Mouse (Mus musculus): ENCODE measurements around the gene Rab21. TPM values are rescaled to one million over a fixed set of nuclear protein-coding genes. Genes with fewer than 3 reads are reported as not detected.

The Rab21 gene
- polyA plus RNA-seq, 1 experiment = 16.9 TPM

DNA sequence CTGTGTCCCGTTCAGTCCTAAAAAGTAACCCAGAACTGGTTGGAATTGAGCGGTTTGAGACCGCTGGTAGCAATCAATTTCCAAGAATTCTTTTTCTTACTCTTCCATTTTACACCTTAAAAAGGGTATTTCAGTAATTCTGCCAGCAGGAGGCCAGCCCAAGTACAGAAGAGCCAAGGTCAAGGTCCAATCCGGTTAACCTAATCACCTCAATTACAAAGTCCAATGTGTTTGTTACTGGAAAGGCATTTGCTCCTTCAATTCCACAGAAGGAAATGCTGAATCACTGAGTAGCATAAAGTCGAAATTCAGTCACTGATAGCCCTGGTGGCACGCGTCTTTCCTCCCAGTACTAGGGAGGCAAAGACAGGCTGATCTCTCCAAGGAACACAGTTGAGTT lies 43.7 kb upstream of the Rab21 start:
- TF ChIP-seq POLR2A (IDR thresholded peaks at IDR 0.05; ENCODE audit: insufficient read length, low read depth) (no peak), SRF (IDR thresholded peaks at IDR 0.05; ENCODE audit: control insufficient read depth, insufficient read length, low read depth) (no peak), REST (IDR thresholded peaks at IDR 0.05; ENCODE audit: insufficient read depth, insufficient read length) (no peak), USF1 (IDR thresholded peaks at IDR 0.05; ENCODE audit: low read depth) (no peak), MYOD1 (IDR thresholded peaks at IDR 0.05; ENCODE audit: control insufficient read depth in 1 of 3, insufficient read length in 2 of 3, low read depth in 2 of 3) (no peak), TCF3 (IDR thresholded peaks at IDR 0.05; ENCODE audit: insufficient read length, low read depth) (no peak), MAX (IDR thresholded peaks at IDR 0.05; ENCODE audit: low read depth) (no peak), MYOG (IDR thresholded peaks at IDR 0.05; ENCODE audit: control insufficient read depth in 1 of 3, insufficient read depth in 1 of 3, insufficient read length in 2 of 3, low read depth in 2 of 3) (no peak), POLR2AphosphoS2 (IDR thresholded peaks at IDR 0.05; ENCODE audit: insufficient read length, low read depth) (no peak), TCF12 (IDR thresholded peaks at IDR 0.05; ENCODE audit: insufficient read depth, poor library complexity, severe bottlenecking) (no peak), E2F4 (IDR thresholded peaks at IDR 0.05; ENCODE audit: insufficient read depth) (no peak), CEBPB (IDR thresholded peaks at IDR 0.05; ENCODE audit: insufficient read depth, poor library complexity, severe bottlenecking) (no peak)
- H3K36me3 ChIP-seq (ENCODE audit: control insufficient read depth, insufficient read depth) = peaks cover 3% of the 10 kb centered on the region
- H3ac ChIP-seq (ENCODE audit: control insufficient read depth, insufficient read length) = no peak overlapping the region
- H3K4me3 ChIP-seq = no peak overlapping the region
- H3K4me2 ChIP-seq (ENCODE audit: low read depth) = no peak overlapping the region
- H3K27me3 ChIP-seq (ENCODE audit: control insufficient read depth, insufficient read depth, insufficient read length) = no peaks in the 10 kb centered on the region
- H3K79me2 ChIP-seq (ENCODE audit: control insufficient read depth, insufficient read depth) = no peaks in the 10 kb centered on the region

DNA sequence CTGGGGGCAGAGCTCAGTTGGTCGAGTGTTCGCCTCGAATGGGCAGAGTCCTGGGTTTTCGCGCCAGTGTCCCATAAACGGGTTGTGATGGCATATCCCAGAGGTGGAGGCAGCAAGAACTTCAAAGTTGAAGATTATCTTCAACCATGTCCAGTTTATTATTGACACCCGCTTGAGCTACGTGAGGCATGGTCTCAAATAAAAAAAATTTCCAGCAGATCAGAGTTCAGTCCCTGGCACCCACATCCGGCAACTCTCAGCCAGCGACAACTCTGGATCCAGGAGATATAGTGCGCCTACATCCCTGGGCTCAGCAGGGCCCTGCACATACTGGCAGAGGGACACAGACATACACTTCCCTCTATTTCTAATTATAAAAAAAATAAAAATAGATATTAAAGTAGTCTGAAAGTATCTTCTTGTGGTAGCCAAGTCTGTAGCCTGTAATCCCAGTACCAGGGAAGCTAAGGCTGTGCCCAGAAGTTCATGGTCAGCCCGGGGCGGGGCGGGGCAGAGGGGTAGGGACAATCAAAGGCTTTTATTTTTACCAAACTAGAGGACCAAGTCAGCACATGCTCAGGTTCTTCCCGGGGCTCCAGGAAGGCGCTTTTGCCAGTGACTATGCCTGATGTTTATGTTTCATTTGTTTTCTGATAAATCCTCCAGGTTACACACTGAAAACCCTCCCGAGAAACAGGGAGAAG lies 43.0 kb upstream of the Rab21 start:
- Histone ChIP-seq H3K4me3 (no peak overlapping the region), H3K4me2 (ENCODE audit: low read depth) (no peak overlapping the region), H3K27me3 (ENCODE audit: control insufficient read depth, insufficient read depth, insufficient read length) (no peaks in the 10 kb centered on the region), H3K79me2 (ENCODE audit: control insufficient read depth, insufficient read depth) (no peaks in the 10 kb centered on the region), H3K36me3 (ENCODE audit: control insufficient read depth, insufficient read depth) (peaks cover 3% of the 10 kb centered on the region), H3ac (ENCODE audit: control insufficient read depth, insufficient read length) (no peak overlapping the region)
- no peak for TF ChIP-seq POLR2AphosphoS2 (IDR thresholded peaks at IDR 0.05; ENCODE audit: insufficient read length, low read depth)

DNA sequence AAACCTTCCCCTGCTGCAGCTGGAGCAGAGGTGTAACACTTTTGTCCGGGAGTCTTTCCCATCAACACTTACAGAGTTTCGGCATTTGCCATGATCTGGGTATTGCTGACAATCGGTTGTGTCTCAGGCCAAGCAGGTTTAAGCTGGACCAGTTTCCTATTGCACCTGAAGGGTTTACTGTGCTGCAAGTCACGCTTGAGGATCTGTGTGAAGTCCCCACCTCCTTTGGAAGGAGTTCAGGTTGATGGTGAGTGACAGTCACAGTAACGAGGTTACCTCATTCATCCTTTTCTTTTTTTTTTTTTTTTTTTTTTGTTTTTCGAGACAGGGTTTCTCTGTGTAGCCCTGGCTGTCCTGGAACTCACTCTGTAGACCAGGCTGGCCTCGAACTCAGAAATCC lies 40.7 kb upstream of the Rab21 start:
- Histone ChIP-seq H3K79me2 (ENCODE audit: control insufficient read depth, insufficient read depth) (no peaks in the 10 kb centered on the region), H3K4me3 (no peak overlapping the region), H3K4me2 (ENCODE audit: low read depth) (no peak overlapping the region), H3ac (ENCODE audit: control insufficient read depth, insufficient read length) (no peak overlapping the region), H3K27me3 (ENCODE audit: control insufficient read depth, insufficient read depth, insufficient read length) (no peaks in the 10 kb centered on the region), H3K36me3 (ENCODE audit: control insufficient read depth, insufficient read depth) (peaks cover 3% of the 10 kb centered on the region)
- no peak for TF ChIP-seq SRF (IDR thresholded peaks at IDR 0.05; ENCODE audit: control insufficient read depth, insufficient read length, low read depth)
- no peak for TF ChIP-seq USF1 (IDR thresholded peaks at IDR 0.05; ENCODE audit: low read depth)
- no peak for TF ChIP-seq POLR2A (IDR thresholded peaks at IDR 0.05; ENCODE audit: insufficient read length, low read depth)
- TF ChIP-seq TCF12 (IDR thresholded peaks at IDR 0.05; ENCODE audit: insufficient read depth, poor library complexity, severe bottlenecking) = no peak
- no peak for TF ChIP-seq MYOG (IDR thresholded peaks at IDR 0.05; ENCODE audit: control insufficient read depth in 1 of 3, insufficient read depth in 1 of 3, insufficient read length in 2 of 3, low read depth in 2 of 3)
- no peak for TF ChIP-seq E2F4 (IDR thresholded peaks at IDR 0.05; ENCODE audit: insufficient read depth)
- TF ChIP-seq MYOD1 (IDR thresholded peaks at IDR 0.05; ENCODE audit: control insufficient read depth in 1 of 3, insufficient read length in 2 of 3, low read depth in 2 of 3) = no peak
- TF ChIP-seq CEBPB (IDR thresholded peaks at IDR 0.05; ENCODE audit: insufficient read depth, poor library complexity, severe bottlenecking) = no peak
- no peak for TF ChIP-seq TCF3 (IDR thresholded peaks at IDR 0.05; ENCODE audit: insufficient read length, low read depth)
- TF ChIP-seq MAX (IDR thresholded peaks at IDR 0.05; ENCODE audit: low read depth) = no peak
- TF ChIP-seq POLR2AphosphoS2 (IDR thresholded peaks at IDR 0.05; ENCODE audit: insufficient read length, low read depth) = no peak
- no peak for TF ChIP-seq REST (IDR thresholded peaks at IDR 0.05; ENCODE audit: insufficient read depth, insufficient read length)

DNA sequence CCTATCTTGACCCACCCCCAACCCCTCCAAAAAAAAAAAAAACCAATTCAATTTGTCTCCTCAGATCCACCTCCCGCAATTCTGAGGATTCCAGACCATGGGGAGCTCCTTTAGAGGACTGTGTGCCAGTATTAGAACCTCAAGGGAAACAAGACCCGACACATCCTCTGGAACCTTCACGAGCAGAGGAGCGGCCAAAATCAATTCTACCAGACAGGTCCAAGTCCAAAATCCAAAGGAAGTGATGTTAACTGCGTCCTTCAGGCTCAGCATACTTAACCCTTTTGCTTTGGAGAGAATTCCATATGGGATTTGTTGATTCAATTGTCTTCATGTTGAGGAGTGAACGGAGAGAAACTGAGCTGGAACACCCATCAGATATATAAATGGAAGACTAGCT lies 39.6 kb upstream of the Rab21 start:
- no peak overlapping the region for H3K4me2 ChIP-seq (ENCODE audit: low read depth)

DNA sequence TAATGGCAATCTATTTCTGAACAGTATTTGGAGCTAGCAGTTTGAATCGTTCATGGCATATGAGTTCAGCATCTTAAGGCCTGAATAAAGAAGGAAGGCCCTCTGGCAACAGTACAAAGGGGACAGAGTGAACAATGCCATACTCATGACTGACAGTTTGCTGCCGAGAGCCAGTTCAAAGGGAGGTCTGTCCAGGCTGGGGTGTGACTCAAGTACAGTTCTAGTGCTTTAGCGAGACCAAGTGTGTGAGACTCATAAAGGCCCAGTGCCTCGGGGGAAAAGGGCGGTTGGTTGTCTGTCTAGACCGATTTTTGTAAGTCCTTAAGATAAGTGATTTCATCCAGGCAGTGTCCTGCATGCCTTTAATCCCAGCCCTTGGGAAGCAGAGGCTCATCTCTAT lies 39.2 kb upstream of the Rab21 start:
- no peak overlapping the region for H3K4me3 ChIP-seq
- H3ac ChIP-seq (ENCODE audit: control insufficient read depth, insufficient read length) = no peak overlapping the region
- H3K79me2 ChIP-seq (ENCODE audit: control insufficient read depth, insufficient read depth) = no peaks in the 10 kb centered on the region
- H3K4me2 ChIP-seq (ENCODE audit: low read depth) = no peak overlapping the region
- no peaks in the 10 kb centered on the region for H3K27me3 ChIP-seq (ENCODE audit: control insufficient read depth, insufficient read depth, insufficient read length)
- peaks cover 3% of the 10 kb centered on the region for H3K36me3 ChIP-seq (ENCODE audit: control insufficient read depth, insufficient read depth)
- TF ChIP-seq MAX (IDR thresholded peaks at IDR 0.05; ENCODE audit: low read depth) (no peak), USF1 (IDR thresholded peaks at IDR 0.05; ENCODE audit: low read depth) (no peak), E2F4 (IDR thresholded peaks at IDR 0.05; ENCODE audit: insufficient read depth) (no peak), POLR2AphosphoS2 (IDR thresholded peaks at IDR 0.05; ENCODE audit: insufficient read length, low read depth) (no peak), REST (IDR thresholded peaks at IDR 0.05; ENCODE audit: insufficient read depth, insufficient read length) (no peak), POLR2A (IDR thresholded peaks at IDR 0.05; ENCODE audit: insufficient read length, low read depth) (no peak), SRF (IDR thresholded peaks at IDR 0.05; ENCODE audit: control insufficient read depth, insufficient read length, low read depth) (no peak), CEBPB (IDR thresholded peaks at IDR 0.05; ENCODE audit: insufficient read depth, poor library complexity, severe bottlenecking) (no peak), TCF12 (IDR thresholded peaks at IDR 0.05; ENCODE audit: insufficient read depth, poor library complexity, severe bottlenecking) (no peak), MYOD1 (IDR thresholded peaks at IDR 0.05; ENCODE audit: control insufficient read depth in 1 of 3, insufficient read length in 2 of 3, low read depth in 2 of 3) (no peak), TCF3 (IDR thresholded peaks at IDR 0.05; ENCODE audit: insufficient read length, low read depth) (no peak), MYOG (IDR thresholded peaks at IDR 0.05; ENCODE audit: control insufficient read depth in 1 of 3, insufficient read depth in 1 of 3, insufficient read length in 2 of 3, low read depth in 2 of 3) (no peak)

More for the DNA sequence above, 39.6 kb upstream of the Rab21 start:
- Histone ChIP-seq H3K27me3 (ENCODE audit: control insufficient read depth, insufficient read depth, insufficient read length) (no peaks in the 10 kb centered on the region), H3K79me2 (ENCODE audit: control insufficient read depth, insufficient read depth) (no peaks in the 10 kb centered on the region), H3ac (ENCODE audit: control insufficient read depth, insufficient read length) (no peak overlapping the region), H3K36me3 (ENCODE audit: control insufficient read depth, insufficient read depth) (peaks cover 3% of the 10 kb centered on the region), H3K4me3 (no peak overlapping the region)
- TF ChIP-seq CEBPB (IDR thresholded peaks at IDR 0.05; ENCODE audit: insufficient read depth, poor library complexity, severe bottlenecking) (no peak), USF1 (IDR thresholded peaks at IDR 0.05; ENCODE audit: low read depth) (no peak), TCF3 (IDR thresholded peaks at IDR 0.05; ENCODE audit: insufficient read length, low read depth) (no peak)
